Mouse (Mus musculus) embryonic fibroblast, embryonic 13.5 days (primary cell): ENCODE results near the gene Gab2. TPM values are rescaled to one million over a fixed set of nuclear protein-coding genes. Genes with fewer than 3 reads are reported as not detected.

ENCODE experiments used
- H3K27ac ChIP-seq: 2 replicates; pipeline ENCODE4 v1.5.1; 2012; ENCODE audit warnings: low read length, control low read depth, inconsistent platforms; ENCODE audit not compliant: insufficient read depth
- H3K4me1 ChIP-seq: 2 replicates; pipeline ENCODE4 v1.6.1; 2011; ENCODE audit warnings: low read length; ENCODE audit not compliant: control insufficient read depth, insufficient read depth
- H3K4me3 ChIP-seq: 2 replicates; pipeline ENCODE4 v1.5.1; 2011; ENCODE audit warnings: mild to moderate bottlenecking, control low read depth, low read length; ENCODE audit not compliant: insufficient read depth
- CTCF ChIP-seq: IDR thresholded peaks from 2 replicates; pipeline ENCODE4 v1.5.1; 2011; ENCODE audit warnings: mild to moderate bottlenecking, control low read depth, low read length, moderate library complexity, borderline replicate concordance; ENCODE audit not compliant: insufficient read depth
- POLR2A ChIP-seq: IDR thresholded peaks from 2 replicates; pipeline ENCODE4 v1.6.1; 2011; ENCODE audit warnings: low read depth, mild to moderate bottlenecking, control low read depth, low read length, moderate library complexity
- polyA plus RNA-seq: library from polyadenylated mRNA; stranded (reverse); fragments of >200 nt; gene quantifications from 2 replicates; pipeline ENCODE4 v1.2.4, GENCODE M21; 2011; ENCODE audit warnings: low read depth; ENCODE audit not compliant: missing spikeins, insufficient read length

Gene Gab2
- polyA plus RNA-seq, 1 experiment: 11.5 TPM

DNA sequence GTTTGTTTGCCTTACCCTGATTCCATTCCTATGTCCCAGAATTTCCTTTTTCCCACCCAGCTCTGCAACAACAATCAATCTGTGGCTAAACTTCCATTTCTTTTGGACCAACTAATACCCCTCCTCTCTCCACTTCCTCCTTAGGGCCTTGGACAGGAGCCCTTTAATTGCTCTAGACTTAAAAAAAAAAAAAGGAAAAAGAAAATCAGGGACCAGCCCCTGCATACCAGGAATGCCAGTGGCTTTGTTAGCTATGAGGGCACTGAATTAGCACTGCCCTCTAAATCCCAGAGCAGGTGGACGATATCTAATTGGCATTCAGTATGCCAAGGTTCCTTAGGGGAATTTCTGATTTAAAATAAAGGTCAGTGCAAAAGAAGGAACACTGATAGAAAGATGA is 47.6 kb downstream of the Gab2 start:
- Histone ChIP-seq H3K27ac (peak overlapping the region; percentile 18; the same call in 1 of the 2 replicates), H3K4me1 (0 out of 2 replicates have a peak, but pooled peaks cover 3% of the 10 kb centered on the region), H3K4me3 (no peak overlapping the region)
- TF ChIP-seq POLR2A: no peak
- no peak for TF ChIP-seq CTCF

DNA sequence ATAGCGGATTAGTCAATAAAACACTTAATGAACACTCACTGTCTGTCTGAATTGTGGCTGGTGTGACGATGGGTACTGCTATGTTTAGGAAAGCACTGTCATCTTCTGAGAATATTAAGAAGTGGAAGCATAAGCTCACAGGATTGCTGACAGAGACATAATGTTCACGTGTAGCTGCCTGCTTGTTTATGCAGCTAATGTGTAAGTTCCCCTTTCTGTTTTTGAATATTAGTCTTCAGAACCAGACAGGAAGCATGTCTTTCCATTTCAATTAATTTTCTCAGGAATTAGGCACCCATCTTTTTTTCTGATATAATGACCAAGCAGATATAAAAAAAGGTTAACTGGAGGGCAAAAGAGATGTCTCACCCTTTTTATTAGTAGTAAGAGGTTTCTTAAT is 55.1 kb downstream of the Gab2 start:
- no peak for TF ChIP-seq CTCF
- no peak for TF ChIP-seq POLR2A
- H3K4me1 ChIP-seq: no peaks in the 10 kb centered on the region
- no peak overlapping the region for H3K27ac ChIP-seq
- no peak overlapping the region for H3K4me3 ChIP-seq

GRCm38 (mm10) chr7:97151082-97151813 is 69.9 kb downstream of the Gab2 start:
- Histone ChIP-seq H3K4me3 (no peak overlapping the region), H3K4me1 (no peaks in the 10 kb centered on the region), H3K27ac (peak overlapping the region; percentile 40; the same call in 1 of the 2 replicates)
- TF ChIP-seq POLR2A (no peak), CTCF (no peak)

GRCm38 (mm10) chr7:97154756-97155487 is 73.5 kb downstream of the Gab2 start:
- no peak overlapping the region for H3K4me3 ChIP-seq
- H3K27ac ChIP-seq: no peak overlapping the region
- TF ChIP-seq POLR2A: no peak
- no peak for TF ChIP-seq CTCF
- no peaks in the 10 kb centered on the region for H3K4me1 ChIP-seq

DNA sequence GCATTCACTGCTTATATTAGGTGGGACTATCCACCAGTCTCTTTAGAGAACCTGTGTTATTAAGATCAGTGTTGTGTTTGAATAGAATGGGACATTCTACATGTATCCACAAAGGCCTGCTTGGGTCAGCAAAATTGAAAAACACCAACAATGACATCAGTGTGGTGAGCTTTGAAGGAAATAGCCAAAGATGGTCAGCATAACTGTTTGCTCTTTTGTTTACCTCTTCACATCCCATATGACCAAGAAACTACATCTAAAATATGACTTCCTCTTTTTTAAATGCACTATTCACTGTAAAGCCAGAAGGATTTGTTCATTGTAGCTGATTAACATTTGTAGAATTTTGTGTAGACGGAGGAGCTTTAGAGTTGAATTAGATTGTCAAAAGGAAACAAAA is 82.9 kb downstream of the Gab2 start:
- TF ChIP-seq CTCF: no peak
- no peak for TF ChIP-seq POLR2A
- no peaks in the 10 kb centered on the region for H3K4me1 ChIP-seq

DNA sequence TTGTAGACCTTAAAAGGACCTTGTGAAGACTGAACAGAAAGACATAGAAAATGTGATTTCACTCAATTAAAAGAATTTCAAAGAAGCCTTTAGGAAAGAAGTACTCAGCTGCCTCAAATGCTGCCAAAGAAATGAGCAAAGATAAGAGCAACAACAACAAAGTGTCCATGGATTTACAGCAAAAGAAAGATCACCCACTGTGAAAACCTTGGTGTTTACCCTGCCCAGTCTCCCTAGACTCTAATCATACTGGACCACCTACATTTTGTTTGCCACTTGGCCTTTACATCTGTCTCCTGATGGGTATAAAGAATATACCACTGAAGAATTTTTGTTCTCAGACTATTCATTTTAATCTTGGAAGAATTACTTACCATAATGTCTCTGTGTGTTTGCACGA is 89.7 kb downstream of the Gab2 start:
- Histone ChIP-seq H3K27ac (no peak overlapping the region), H3K4me1 (no peaks in the 10 kb centered on the region), H3K4me3 (no peak overlapping the region)
- TF ChIP-seq POLR2A: no peak
- no peak for TF ChIP-seq CTCF

More for the DNA sequence above, 82.9 kb downstream of the Gab2 start:
- H3K4me3 ChIP-seq: no peak overlapping the region
- H3K27ac ChIP-seq: no peak overlapping the region

DNA sequence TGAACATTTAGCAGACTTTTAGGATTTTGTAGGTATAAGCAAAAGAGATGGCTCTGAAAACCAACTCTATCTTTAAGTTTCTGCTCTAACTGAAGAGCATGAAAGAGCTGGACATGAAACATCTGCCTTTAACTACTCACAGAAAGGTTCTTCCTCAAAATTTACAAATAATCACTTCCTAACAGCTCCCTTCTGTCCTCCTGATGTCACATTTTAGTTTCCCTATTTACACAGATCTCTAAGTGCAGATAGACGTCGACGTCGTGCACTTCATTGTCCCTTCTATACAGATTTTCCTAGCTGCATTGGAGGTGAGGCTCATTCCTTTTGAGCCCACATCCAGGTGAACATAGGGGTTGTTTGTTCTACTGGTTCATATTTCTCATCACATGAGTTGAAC is 90.3 kb downstream of the Gab2 start:
- TF ChIP-seq CTCF (no peak), POLR2A (no peak)
- Histone ChIP-seq H3K4me3 (no peak overlapping the region), H3K4me1 (no peaks in the 10 kb centered on the region), H3K27ac (no peak overlapping the region)

GRCm38 (mm10) chr7:97172126-97172525 is 90.7 kb downstream of the Gab2 start:
- Histone ChIP-seq H3K4me1 (no peaks in the 10 kb centered on the region), H3K4me3 (no peak overlapping the region), H3K27ac (no peak overlapping the region)
- TF ChIP-seq CTCF: no peak
- no peak for TF ChIP-seq POLR2A

- H3K27ac ChIP-seq: no peak overlapping the region
- H3K4me1 ChIP-seq: no peaks in the 10 kb centered on the region
- TF ChIP-seq CTCF: no peak
- TF ChIP-seq POLR2A: no peak
Measured at GRCm38 (mm10) chr7:97181931-97182330, 100.5 kb downstream of the Gab2 start.

DNA sequence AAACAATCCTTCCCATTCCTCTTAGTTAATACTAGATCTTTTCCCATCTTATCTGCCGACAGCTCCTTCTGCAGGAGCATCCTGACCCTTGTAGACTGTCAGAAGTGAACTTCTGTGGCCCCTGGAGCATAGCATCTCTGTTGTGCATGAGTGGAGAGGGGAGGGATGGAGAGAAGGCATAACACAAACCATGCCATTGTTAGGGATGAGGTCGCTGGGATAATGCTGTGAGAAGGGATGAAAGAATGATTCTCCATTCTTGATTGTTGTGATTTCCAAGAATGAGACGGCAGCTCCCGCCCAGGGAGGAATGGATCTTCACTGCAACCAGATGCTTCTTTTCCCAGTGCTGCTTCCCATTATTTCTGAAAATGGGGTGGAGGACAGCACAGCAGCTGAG is 102.0 kb downstream of the Gab2 start:
- Histone ChIP-seq H3K4me3 (no peak overlapping the region), H3K4me1 (no peaks in the 10 kb centered on the region), H3K27ac (no peak overlapping the region)
- TF ChIP-seq POLR2A (no peak), CTCF (no peak)

More at GRCm38 (mm10) chr7:97181931-97182330, 100.5 kb downstream of the Gab2 start:
- H3K4me3 ChIP-seq: no peak overlapping the region
